Mouse (Mus musculus) cerebellum, postnatal 36 days (tissue): Measurements from ENCODE around the gene Hsf2.
A peak's percentile ranks its signal among the peaks of the same experiment; 100 is the strongest.

Source experiments
- DNase-seq, 2 experiments: peaks; one replicate each; pipeline ENCODE4 v3.0.0; 2021 to 2022; ENCODE audit warnings: mixed read lengths in 2 of 2

The Hsf2 gene

DNA sequence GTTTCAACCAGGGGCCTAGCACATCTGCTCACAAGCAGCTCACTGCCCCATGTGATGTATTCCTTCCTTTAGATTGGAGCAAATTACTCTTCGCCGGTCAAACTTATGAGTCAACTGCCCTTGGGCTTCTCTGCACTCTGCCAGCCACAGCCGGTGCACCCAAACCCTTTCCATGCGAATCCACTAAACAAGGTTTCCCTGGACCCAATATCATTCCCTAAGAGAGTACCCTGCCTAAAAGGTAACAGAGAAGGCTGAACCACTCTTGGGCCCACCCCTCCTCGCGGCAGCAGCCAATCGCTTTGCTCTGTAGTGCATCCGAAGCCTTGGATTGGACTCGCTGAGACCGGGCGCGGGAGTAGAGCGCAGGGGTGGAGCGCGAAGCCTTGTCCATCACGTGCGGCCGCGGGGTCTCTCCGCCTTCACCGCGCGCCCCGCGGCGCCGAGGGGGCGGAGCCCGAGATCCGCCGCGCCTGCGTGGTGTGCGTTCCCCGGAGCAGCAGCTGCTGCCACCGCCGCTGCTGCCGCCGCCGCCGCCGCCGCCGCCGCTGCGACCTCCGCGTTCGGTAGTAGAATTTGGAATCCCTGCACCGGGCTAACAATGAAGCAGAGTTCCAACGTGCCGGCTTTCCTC lies at the start of gene Hsf2:
Hsf2 (plus strand) TSS at position 478 of the 634 bp plus-strand sequence.
- DNase-seq, result peak; percentile 92 to 96

DNA sequence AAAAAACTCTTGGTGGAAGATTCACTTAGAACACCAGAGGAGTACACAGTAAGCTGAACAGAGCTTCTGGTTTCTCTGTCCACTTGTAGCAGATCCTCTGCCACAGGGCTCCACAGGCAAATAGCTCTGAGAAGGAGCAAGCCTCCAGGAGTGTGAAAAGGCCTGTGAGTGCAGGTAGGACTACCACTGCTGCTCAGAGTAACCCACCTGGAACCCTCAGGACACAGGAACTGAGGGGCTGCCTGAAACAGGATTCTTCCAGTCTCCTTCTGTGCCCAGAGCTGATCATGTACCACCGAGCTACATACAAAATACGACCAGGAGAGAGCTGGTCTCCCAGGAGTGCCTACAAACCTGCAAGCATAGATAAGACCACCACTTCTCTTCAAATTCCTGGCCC lies 48.3 kb upstream of the Hsf2 start:
- DNase-seq, result no peak

DNA sequence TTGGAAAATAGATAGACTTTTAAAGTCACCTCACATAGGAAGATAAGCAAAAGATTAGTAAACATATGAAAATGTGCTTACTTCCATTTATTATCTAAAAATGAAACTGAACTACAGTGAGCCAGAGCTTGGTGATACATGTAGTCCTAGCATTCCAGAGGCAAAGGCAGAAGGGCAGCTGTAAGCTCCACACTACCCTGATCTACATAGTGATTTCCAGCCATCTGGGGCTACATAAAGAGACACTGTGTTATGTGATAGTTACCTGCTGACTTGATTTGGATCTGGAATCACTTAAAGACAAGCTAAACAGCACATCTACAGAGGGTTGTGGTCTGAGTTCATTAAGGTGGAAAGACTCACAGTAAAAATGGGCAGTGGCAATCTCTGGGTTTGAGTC lies 45.1 kb upstream of the Hsf2 start:
- DNase-seq, result no peak

DNA sequence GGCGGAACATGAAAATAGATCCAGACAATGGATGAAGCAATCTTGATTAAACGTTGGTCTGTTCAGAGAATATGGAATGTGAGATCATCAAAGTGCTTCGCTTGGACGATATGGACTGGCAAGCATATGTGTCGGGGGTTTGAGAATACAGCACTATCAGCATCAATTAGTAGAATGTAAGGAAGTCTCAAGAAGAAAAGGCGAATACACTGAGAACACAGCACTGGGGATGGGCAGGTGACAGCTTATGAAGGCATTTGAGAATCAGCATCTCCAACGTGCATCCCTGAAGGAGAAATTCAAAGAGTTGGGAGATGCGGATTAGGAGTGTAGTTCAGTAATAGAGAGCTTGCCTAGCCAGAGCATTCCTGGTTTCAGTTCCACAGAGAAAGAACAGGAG lies 41.8 kb upstream of the Hsf2 start:
- no peak for DNase-seq

DNA sequence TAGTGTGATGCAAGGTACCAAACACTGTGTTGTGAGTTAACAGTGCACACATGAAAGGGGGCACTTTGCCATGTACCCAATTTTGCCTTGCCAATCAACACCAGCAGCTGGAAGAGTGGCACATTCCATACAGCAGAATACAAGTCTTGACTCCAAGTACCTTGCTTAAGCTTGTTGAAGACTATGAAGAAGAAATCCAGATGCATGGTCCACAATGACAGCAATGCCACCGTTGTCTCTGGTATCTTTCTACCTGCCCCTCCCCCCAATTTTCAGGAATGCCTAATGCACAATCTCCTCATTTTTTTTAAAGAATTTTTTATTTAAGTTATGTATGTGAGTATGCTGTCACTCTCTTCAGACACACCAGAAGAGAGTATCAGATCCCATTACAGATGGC lies 40.5 kb upstream of the Hsf2 start:
- no peak for DNase-seq

DNA sequence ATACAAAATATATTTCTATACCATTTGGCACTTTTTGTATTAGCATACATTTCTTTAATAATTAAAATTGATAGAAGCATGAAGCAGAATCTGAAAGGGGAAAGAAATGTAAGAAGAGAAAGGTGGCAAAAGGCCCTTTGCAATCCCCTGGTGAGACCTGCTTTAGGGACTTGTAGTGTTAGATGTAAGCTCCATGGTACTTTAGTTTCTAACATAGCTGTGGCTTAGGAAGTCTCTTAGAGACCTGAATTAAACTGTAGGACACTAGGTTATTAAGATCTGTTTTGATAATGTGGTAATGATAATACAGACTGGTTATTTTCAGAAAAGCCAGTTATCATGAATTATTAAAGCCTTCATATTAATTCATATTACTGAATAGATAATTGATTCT lies 38.5 kb upstream of the Hsf2 start:
- no peak for DNase-seq

DNA sequence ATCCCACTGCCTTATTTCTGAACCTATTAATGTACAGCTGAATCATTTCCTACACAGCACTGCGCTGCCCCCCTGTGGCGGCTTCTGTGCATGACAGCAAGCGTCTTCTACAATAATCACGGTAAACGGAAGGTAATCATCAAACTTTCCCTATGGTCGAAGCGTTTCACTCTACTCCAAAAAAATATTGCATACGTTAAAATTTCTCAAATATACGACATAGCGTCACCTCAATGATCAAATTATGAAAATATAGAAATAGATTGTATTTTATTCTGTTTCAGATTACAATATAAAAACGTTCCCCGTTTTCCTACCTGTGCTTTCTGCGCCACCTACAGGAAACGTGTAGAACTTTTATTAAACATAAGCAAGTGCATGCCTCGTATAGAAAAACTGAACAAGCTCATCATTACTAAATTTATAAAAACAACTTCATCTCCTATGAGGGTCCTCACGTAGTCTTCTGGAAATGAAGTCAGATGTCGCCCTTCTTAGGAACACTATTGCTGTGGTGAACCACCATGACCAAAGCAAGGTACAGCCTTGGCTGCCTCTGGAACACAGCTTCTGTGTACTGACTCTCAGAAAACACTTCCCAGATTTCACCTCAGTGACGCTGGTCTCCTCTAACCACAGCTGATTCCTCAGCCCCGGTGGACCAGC lies 38.0 kb upstream of the Hsf2 start:
- DNase-seq, result peak; percentile 79

DNA sequence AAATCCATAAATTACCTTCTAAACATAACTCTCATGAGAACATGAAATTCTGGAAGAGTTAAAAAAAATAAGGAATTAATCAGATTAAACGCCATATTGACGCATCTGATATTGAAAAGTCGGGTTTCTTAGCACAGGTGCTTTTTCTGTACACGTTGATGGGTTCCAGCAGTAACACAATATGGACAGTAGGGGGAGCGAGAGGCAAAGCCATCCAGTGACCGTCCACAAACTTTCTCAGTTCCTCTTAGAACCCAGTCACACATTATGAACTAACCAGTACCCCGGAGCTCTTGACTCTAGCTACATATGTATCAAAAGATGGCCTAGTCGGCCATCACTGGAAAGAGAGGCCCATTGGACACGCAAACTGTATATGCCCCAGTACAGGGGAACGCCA lies 22.9 kb upstream of the Hsf2 start:
- DNase-seq, result peak; percentile 22 to 44

DNA sequence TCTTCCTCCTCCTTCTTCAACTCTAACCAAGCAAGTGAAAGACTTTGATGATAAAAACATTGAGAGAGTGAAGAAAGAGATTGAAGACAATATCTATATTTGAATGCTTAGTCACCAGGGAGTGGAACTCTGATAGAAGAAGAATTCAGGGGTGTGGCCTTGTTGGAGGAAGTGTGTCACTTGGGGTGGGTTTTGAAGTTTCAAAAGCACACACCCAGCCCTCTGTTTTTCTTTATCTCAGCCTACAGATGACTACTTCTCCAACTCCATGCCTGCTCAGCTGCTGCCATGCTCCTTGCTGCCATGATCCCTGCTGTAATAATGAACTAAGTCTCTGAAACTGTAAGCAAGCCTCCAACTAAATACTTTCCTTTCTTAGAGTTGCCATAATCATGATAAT lies 20.4 kb upstream of the Hsf2 start:
- DNase-seq, result no peak

DNA sequence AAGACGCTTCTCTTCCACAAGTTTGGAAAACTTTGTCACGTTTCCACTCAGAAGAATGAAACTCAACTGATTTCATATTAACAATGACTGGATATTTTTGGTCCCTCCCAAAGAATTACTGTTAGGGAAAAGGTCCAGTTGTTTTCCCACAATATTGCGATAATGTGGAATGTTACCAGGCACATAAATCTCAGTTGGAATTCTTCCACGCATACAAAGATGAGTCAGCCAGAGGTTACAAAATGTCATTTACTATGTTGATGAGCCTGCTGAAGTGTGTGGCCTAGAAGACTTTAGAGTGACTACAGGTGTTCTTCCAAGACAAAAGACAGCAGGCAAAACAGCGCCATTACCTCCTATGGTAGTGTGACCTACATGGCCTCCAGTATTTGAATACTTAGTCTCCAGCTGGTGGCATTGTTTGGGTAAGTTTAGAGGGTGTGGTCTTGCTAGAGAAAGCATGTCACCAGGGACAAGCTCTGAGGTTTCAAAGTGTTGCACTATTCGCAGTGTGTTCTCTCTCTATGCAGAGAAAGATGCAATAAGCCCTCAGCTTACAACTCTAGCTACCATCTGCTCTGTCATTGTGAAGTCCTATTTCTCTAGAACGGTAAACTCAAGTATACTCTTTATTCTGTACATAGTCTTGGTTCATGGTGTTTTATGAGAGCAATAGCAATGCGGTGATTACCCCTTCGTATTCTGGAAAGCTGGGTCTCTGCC lies 8.9 kb upstream of the Hsf2 start:
- DNase-seq, result no peak

DNA sequence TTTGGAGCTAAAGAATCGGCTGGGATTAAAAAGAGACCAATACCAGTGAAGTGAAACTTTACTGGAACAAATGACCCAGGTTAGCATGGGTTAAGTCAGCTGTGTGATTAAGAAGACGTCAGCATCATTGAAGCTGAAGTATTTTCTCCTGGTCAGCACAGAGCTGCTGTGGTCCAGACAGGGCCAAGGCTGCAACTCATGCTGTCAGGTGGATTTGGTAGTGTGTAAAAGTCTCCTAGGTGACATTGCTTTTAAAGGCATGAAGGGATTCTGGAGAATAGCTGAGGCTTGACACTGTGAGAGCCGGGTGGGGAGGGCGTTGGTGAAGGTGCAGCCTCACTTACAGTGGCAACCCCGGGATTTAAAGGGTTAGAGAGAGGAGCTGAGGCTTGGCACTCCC lies 4.5 kb upstream of the Hsf2 start:
- no peak for DNase-seq

DNA sequence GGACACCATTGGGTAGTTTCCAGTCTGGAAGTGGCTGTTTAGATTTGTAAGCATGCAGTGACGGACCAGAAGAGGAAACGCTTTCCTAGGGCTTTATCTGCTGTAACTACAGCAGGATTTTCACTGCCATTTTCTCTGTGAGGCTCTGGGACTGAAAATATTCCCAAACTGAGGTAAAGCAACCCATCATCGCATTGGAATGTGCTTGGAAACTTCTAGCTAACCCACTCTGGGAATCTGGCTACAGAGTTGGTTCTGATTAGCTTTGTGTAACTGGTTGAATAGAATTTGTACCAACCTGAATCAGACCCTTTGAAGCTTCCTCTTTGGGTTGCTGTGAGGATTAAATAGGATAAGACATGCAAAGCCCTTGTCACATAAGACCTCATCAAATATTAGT lies 1.4 kb upstream of the Hsf2 start:
- no peak for DNase-seq

DNA sequence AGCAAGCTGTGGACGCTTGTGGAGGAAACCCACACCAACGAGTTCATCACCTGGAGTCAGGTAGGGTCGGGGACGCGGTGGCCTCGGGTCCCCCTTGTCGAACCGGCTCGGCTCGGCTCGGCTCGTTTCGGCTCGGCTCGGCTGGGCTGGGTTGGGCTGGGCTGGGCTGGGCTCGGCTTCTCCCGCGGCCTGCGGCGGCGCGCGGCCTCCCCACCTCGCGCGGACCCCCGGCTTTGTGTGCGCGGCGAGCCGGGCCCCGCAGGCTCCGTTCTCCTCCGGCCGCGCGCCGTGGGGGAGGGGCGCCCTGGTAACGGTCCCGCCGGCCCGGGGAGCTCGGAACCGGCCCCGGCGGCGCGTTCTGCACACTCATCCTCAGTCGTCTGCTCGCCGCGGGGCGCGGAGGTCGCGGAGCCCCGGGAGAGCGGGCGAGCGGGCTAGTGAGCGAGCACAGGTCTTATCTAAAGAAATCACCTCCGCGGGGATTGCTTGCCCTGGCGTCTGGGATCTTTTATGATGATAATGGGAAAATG lies 422 bp downstream of the Hsf2 start:
- DNase-seq, result peak in 1 of 2 experiments; percentile 73

DNA sequence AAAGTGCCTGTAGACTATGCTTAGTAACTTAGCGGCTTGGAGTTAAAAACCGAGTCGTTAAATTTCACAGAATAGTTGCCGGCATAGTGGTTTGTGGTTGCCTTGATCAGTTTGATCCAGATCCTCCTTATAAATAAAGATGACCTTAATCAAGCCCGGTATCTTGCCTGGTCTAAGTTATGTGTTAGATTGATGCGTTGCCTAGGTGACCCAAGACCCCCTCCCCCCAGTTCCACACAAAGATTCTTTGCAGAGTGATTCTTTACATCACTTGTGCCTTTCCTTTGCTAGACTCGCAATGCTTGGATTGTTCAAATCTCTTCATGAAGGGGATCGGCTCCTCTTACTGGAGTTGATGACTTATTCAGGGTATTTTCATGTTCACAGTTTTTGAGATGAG lies 1.0 kb downstream of the Hsf2 start:
- DNase-seq, result no peak

DNA sequence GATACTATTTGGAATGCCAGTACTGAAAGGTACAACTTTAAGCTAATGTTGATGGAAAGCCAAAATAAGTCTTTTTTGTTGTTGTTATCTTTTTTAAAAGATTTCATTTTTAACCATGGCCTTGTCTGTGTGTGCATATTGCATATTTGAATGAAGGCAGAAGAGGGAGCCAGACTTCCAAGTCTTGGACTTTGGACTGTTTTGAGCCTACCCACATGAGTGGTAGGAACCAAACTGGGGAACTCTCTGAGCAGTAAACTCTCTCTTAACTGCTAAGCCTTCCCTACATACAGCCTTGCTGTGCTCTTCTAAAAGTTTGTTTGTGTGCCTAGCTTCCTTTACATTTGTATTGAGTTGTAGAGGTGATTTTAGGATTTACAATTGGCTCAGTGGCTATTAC lies 2.4 kb downstream of the Hsf2 start:
- no peak for DNase-seq

DNA sequence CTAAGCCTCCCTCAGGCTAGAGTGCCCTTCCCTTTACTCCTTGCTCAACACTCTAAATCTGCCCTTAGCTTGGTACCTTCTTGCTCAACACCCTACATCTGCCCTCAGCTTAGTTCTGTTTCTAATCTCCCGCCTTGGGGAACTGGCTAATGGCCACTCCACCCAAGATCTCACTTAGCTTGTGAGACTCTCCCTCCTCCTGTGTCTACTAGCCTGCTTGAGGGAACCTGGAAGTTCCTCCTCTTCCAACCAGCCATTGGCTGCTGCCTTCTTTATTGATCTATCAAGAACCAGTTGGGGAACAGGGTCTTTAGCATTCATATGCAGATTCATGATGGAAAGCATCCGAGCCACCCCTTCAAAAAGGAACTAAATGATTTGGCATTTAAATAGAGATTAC lies 5.9 kb downstream of the Hsf2 start:
- DNase-seq, result no peak

DNA sequence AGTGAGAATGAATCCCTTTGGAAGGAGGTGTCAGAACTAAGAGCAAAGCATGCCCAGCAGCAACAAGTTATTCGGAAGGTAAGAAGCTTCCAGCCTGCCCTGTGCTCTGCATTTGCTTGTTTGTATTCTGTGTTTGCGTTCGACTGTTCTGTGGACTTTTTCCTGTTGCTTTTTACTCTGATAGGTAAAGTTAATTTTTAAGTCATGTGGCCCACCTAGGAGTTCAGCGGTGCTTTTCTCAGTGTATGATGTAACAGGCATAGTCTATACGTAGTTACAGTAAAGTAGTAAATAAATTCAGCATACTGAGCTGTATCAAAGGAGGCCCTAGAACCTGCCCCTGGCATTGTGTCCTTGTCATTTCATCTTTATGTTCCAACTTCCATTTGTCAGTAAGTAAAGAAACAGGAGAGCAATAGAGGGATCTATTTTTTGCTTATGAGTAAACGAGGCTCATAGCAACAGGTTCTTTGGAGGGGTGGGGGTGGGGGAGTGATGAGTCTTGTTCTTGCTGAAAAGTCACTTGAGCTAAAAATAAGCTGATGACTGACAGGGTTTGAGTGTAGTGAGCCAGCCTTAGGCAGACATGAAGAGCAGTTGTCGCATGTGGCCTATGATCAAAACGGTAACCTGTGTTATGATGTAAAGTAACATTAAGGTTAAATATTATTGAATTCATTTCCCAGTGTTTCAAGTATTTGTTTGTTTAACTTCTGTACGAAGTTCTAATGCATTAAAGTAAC lies 13.4 kb downstream of the Hsf2 start:
- no peak for DNase-seq

DNA sequence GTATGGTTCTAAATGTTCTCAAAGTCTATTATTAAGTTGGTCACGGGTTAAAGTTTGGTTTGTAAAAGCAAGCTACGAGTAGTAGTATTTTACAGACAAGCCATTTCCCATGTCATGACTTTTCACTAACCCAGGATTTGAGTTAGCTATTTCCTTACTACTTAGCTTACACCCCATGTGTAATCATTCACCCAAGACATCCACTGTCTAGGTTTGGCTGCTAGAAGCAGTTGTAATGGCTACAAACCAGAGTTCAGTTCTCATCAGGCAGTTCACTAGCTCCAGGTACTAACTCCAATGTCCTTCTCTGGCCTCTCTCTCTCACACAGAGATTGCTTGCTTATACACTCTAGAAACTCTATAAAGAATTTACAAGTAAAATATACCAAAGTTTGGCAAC lies 28.4 kb downstream of the Hsf2 start:
- no peak for DNase-seq

DNA sequence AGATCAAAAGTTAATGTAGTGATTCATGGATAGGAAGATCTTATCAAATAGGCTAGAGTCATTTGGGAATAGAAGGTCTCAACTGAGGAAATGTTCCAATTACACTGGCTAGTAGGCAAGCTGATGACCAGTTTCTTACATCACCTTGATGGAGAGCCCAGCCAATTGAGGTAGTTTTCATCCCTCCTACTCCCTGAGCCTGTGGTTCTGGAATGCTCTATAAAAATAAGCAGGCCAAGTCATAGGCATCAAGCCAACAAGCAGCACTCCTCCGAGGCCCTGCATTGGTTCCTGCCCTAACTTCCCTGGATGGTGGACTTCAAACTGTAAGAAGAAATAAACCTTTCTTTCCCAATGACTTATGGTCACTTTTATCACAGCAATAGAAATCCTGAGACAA lies 29.1 kb downstream of the Hsf2 start:
- no peak for DNase-seq

DNA sequence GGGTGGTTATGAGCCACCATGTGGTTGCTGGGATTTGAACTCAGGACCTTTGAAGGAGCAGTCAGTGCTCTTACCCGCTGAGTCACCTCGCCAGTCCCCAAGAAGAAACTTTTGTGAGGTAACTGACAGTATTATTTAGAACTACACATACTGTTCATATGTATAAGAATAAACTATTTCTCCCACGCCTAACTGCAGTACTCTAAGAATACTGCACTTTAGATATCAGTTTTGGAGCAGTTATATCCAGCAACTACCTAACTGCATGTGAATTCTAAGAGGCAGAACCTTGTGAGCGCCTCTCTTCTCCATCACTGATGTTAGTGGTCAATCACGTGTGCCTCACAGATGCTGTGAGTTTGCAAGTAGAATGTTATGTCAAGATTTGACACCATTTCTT lies 40.3 kb downstream of the Hsf2 start:
- DNase-seq, result no peak

DNA sequence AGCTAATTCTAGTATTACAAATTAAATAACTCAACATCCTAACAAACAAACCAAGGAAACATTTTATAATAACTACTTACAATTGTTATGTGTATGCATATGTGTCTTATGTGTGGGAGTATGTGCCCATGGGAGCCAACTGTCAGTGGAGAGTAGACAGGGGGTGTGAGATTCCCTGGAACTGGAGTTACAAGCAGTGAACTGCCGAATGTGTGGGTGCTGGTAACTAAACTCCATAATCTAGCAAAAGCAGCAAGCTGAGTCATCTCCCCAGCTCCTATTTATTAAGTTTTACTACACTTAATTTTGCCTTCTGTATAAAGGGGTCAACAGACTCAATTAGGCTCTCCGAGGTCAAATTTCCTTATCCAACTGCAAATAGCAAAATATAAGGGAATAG lies 44.9 kb downstream of the Hsf2 start:
- DNase-seq, result peak in 1 of 2 experiments; percentile 2

DNA sequence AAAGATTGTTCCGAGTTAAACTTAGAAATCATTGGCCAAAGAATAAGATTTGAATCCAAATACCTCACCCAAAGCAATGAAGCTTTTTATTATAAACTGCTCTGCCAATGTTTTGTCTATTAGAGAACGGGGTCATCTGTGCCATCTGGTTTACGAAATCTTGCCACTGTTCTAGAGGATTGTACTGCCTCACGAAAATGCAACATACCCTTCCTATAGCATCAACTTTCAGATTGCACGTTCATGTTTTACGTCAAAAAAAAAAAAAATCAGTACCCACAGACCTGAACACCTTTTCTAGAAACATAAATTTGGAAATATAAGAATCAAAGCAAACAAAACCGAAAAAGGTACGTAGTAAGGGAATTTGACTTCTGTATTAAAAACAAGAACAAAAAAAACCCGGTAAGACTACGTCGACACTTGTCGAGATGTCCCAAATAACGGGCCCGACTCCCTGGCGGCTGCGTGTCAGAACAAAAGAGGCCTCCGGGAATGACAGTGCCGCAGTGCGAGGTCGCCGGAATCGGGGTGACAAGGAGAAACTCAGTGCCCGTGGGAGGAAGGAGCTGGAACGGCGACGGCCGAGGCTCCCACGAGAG lies 45.5 kb downstream of the Hsf2 start:
- DNase-seq, result no peak
